Mouse (Mus musculus) kidney, adult 2 months (tissue): ENCODE data around the gene Mark2.

ENCODE experiments used
- CTCF ChIP-seq: fragments of 200-500 bp; conservative IDR thresholded peaks from 2 replicates; pipeline ENCODE4 v1.5.1; 2011; ENCODE audit warnings: low read depth, mild to moderate bottlenecking, control low read depth, low read length, moderate library complexity, mixed read lengths; ENCODE audit not compliant: insufficient read depth, insufficient read length
- POLR2A ChIP-seq: fragments of 200-500 bp; IDR thresholded peaks from one replicate; pipeline ENCODE4 v1.6.1; 2011; ENCODE audit warnings: low read depth, low read length, control low read depth

GRCm38 (mm10) chr19:7289767-7290166 lies 51.9 kb downstream of the Mark2 start:
- no peak for TF ChIP-seq POLR2A
- no peak for TF ChIP-seq CTCF
